Mouse (Mus musculus) liver, postnatal 0 days (tissue): ENCODE results near the gene Bglap3.
"Not testable (repeated sequence)": the region's sequence is repeated elsewhere in the genome, so short reads cannot be mapped to it uniquely, and the experiment has no call there.

Experiments used
- CTCF ChIP-seq: sonication (generic); IDR thresholded peaks from 2 replicates; pipeline ENCODE4 v1.5.1; 2016; ENCODE audit warnings: antibody characterized with exemption, low read depth
- EP300 ChIP-seq: IDR thresholded peaks from 2 replicates; pipeline ENCODE4 v1.6.1; 2016; ENCODE audit warnings: antibody characterized with exemption, low read depth, mild to moderate bottlenecking

DNA sequence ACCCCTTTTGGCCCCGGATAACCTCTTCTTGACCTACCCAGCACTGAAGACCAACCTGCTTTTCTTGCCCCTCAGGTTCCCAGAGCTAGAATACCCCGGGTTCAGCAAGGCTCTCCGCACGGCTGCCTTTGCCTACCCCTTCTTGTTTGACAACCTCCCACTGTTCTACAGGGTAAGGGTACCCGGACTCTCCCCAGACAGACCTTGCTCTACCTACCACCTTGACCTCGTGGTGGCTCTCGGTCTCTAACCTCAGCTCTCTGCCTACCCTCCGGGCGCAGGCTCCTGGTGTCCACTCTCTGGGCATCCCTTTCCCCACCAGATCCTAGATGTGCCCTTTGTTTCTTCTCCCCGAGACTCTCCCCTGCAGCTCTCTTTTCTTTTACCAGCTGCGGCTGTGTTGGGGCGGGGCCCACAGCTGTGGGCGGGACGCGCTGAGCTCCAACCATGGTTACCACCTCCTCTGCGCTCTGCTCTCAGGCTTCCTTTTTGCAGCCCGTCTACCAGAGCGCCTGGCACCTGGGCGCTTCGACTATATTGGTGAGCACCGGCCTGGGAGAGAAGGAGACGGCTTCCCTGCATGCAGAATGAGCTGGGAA, 5.6 kb downstream of the Bglap3 start:
- TF ChIP-seq CTCF, EP300: not testable (repeated sequence)
